Mouse (Mus musculus) heart, embryonic 13.5 days (tissue): ENCODE measurements at regions not wholly inside any gene's neighbourhood (a gene's known extent, or its start where the extent isn't known, plus 50 kb on each side); places are given as distances from the start of the nearest gene placed in this dataset.

Experiments used
- ATAC-seq: fragments of 200-750 bp; cut with Nextera tagmentation; 2 replicates; pipeline ENCODE4 v1.8.0; 2017; ENCODE audit warnings: moderate TSS enrichment; ENCODE audit not compliant: insufficient number of reproducible peaks, low FRiP score, low TSS enrichment; ENCODE audit errors: extremely low read depth
- H3K27ac ChIP-seq: fragments of 300-500 bp; sonication (generic); replicated peaks from 2 replicates; pipeline ENCODE4 v1.5.1; 2015; ENCODE audit warnings: moderate library complexity, mild to moderate bottlenecking, inconsistent platforms
- H3K27me3 ChIP-seq: fragments of 300-500 bp; sonication (generic); replicated peaks from 2 replicates; pipeline ENCODE4 v1.6.1; 2015; ENCODE audit warnings: mild to moderate bottlenecking, inconsistent platforms
- H3K36me3 ChIP-seq: fragments of 300-500 bp; sonication (generic); 2 replicates; pipeline ENCODE4 v1.6.1; 2015; ENCODE audit warnings: mild to moderate bottlenecking, inconsistent platforms
- H3K4me1 ChIP-seq: fragments of 300-500 bp; sonication (generic); 2 replicates; pipeline ENCODE4 v1.6.1; 2015; ENCODE audit warnings: inconsistent platforms
- H3K4me2 ChIP-seq: fragments of 300-500 bp; sonication (generic); 2 replicates; pipeline ENCODE4 v1.6.1; 2015; ENCODE audit warnings: inconsistent platforms, mild to moderate bottlenecking, moderate library complexity
- H3K4me3 ChIP-seq: fragments of 300-500 bp; sonication (generic); 2 replicates; pipeline ENCODE4 v1.5.1; 2015; ENCODE audit warnings: moderate library complexity, mild to moderate bottlenecking, inconsistent platforms
- H3K9ac ChIP-seq: fragments of 300-500 bp; sonication (generic); 2 replicates; pipeline ENCODE4 v1.6.1; 2015; ENCODE audit warnings: inconsistent platforms, mild to moderate bottlenecking, moderate library complexity
- H3K9me3 ChIP-seq: fragments of 300-500 bp; sonication (generic); 2 replicates; pipeline ENCODE4 v1.6.1; 2016; ENCODE audit warnings: inconsistent platforms
- WGBS: fragments of 180-500 bp; shearing (Covaris S2); methylation state at CpG from one replicate; pipeline ENCODE4 v1.1.7; 2015; ENCODE audit warnings: mixed read lengths; 5-methylcytosine and 5-hydroxymethylcytosine counted together

DNA sequence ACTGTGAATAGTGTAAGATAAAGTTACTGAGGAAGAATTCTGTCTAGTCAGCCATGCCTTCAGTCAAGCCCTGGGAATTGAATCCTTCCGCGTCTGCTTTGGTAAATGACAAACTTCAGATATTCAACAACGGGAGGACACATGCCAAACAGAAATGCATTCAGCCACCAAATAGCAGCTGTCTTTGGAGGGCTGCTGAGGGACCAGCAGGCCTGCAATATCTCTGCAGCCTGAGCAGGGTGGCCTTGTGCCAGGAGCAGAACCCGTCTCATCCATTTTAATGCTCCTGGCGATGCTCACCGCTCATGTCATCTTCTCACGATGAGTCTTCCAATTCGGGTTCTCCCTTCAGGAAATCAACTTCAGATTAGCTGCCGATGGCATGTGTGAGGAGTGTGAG lies 87.1 kb upstream of the Pik3r1 start:
- H3K9me3 ChIP-seq, result no peaks in the 10 kb centered on the region
- no peaks in the 10 kb centered on the region for H3K4me1 ChIP-seq
- WGBS, result 69% methylated on average over 9 of the region's 9 CpGs
- H3K27me3 ChIP-seq, result no peaks in the 10 kb centered on the region
- no peak for ATAC-seq
- H3K27ac ChIP-seq, result no peak overlapping the region
- no peak overlapping the region for H3K4me2 ChIP-seq
- H3K9ac ChIP-seq, result no peak overlapping the region
- no peaks in the 10 kb centered on the region for H3K36me3 ChIP-seq
- no peak overlapping the region for H3K4me3 ChIP-seq

DNA sequence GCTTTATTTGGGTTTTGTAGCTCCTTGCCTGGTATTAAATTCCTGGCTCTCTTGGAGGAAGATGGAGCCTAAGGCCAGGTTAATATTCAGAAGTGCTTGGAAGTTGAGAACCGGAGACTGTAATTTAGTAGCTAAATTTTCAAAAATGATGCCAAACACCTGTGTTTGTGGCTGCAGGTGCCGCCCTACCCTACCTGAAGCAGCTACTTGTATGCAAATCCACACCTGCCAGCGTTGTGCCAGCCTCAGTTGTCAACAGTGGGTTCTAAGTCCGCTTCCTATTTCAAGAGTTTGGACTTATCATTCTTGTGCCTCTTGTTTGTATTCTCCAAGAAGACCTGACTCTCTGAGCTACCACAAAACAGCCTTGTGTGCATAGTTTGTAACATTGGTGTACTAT lies 92.7 kb upstream of the Pik3r1 start:
- no peak overlapping the region for H3K27ac ChIP-seq
- H3K9me3 ChIP-seq, result no peaks in the 10 kb centered on the region
- H3K27me3 ChIP-seq, result no peaks in the 10 kb centered on the region
- H3K4me3 ChIP-seq, result no peak overlapping the region
- no peaks in the 10 kb centered on the region for H3K36me3 ChIP-seq
- WGBS, result 90% methylated on average over 4 of the region's 4 CpGs
- H3K4me2 ChIP-seq, result no peak overlapping the region
- ATAC-seq, result no peak
- 0 out of 2 replicates have a peak, but pooled peaks cover 8% of the 10 kb centered on the region for H3K4me1 ChIP-seq
- H3K9ac ChIP-seq, result no peak overlapping the region

DNA sequence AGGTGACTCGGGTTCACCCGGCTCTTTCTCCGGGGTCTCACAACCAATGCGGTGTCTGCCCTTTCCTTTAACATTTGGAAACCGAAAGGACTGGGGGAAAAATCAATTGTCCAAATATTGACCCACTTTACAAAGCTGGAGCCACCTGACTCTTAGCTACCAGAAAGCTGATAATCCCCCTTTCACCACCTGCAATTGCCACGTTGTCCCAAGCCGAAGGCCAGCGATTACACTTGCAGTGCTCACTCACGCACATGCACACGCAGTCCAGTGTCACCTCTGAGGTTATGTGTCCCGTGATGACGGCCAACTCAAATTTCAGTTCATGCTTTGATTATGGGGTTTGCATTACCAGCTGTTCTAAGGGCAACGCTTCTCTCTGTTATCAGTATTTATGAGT lies 94.0 kb upstream of the Pik3r1 start:
- no peak overlapping the region for H3K9ac ChIP-seq
- no peaks in the 10 kb centered on the region for H3K36me3 ChIP-seq
- no peaks in the 10 kb centered on the region for H3K9me3 ChIP-seq
- H3K4me1 ChIP-seq, result 0 out of 2 replicates have a peak, but pooled peaks cover 8% of the 10 kb centered on the region
- no peak for ATAC-seq
- WGBS, result 63% methylated on average over 13 of the region's 13 CpGs
- H3K27me3 ChIP-seq, result no peaks in the 10 kb centered on the region
- peak overlapping the region; percentile 35; the same call in 1 of the 2 replicates for H3K4me2 ChIP-seq
- no peak overlapping the region for H3K4me3 ChIP-seq
- H3K27ac ChIP-seq, result no peak overlapping the region

DNA sequence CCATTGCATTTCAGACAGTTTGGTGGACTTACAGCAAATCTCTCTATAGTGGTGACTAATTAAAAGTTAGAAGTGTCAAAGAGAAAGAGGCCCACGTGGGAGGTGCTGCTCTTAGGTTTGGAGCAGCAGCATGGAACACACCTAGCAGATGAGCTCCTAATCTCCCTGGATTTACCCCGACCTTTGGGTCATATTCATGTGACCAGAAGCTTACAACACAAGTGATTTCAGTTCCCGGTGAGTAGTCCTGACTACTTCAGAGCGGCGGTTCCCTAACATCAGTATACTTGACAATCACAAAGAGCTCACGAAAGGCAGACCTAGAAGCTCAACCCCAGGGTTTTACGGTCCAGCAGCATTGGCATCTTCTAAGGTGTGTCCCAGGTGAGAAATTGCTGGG lies 95.0 kb upstream of the Pik3r1 start:
- no peak overlapping the region for H3K4me3 ChIP-seq
- ATAC-seq, result no peak

DNA sequence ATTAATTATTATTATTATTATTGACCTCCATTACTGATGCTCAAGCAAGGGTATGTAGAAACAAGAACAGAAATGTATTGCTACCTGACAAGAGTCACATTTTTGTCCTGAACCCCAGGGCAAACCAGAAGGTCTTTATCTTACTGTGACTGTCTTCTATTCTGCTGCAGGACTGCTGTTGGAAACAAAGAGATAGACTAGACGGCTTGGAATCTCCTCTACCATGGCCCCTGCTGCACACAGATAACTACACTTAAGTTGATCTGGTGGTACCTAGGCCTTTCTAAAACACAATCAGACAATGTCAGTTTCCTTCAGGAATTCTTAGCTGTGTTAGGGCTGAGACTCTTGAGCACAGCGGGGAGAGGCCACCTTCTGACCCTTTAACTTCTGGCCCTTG lies 95.6 kb upstream of the Pik3r1 start:
- H3K4me3 ChIP-seq, result no peak overlapping the region
- H3K36me3 ChIP-seq, result no peaks in the 10 kb centered on the region
- ATAC-seq, result no peak
- 55% methylated on average over 2 of the region's 2 CpGs for WGBS
- H3K9ac ChIP-seq, result no peak overlapping the region
- H3K9me3 ChIP-seq, result no peaks in the 10 kb centered on the region
- no peak overlapping the region for H3K4me2 ChIP-seq
- no peaks in the 10 kb centered on the region for H3K27me3 ChIP-seq
- H3K4me1 ChIP-seq, result 0 out of 2 replicates have a peak, but pooled peaks cover 8% of the 10 kb centered on the region
- no peak overlapping the region for H3K27ac ChIP-seq

More for the DNA sequence above, 95.0 kb upstream of the Pik3r1 start:
- no peaks in the 10 kb centered on the region for H3K27me3 ChIP-seq
- H3K27ac ChIP-seq, result no peak overlapping the region
- H3K4me2 ChIP-seq, result no peak overlapping the region
- H3K4me1 ChIP-seq, result 0 out of 2 replicates have a peak, but pooled peaks cover 8% of the 10 kb centered on the region
- no peaks in the 10 kb centered on the region for H3K9me3 ChIP-seq
- H3K36me3 ChIP-seq, result no peaks in the 10 kb centered on the region
- WGBS, result 74% methylated on average over 7 of the region's 7 CpGs
- H3K9ac ChIP-seq, result no peak overlapping the region

DNA sequence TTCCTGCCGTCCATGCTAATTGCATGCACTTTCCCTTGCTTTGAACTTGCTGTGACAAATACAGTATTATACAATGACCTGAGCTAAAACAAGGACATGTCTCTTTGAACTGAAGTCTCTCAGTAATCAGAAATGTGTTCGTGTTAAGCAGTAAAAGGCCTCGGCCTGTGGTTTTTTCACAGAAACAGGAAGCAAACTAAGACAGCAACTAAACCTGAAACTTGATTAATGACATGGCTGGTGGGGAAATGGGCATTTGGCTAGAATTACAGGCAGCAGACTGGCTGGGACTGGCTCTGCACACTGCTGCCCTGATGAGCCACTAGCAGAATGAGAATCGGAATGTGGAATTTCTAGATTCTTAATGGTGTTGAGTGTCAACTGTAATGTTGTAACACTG lies 98.8 kb upstream of the Pik3r1 start:
- H3K36me3 ChIP-seq, result no peaks in the 10 kb centered on the region
- H3K4me3 ChIP-seq, result no peak overlapping the region
- no peak overlapping the region for H3K27ac ChIP-seq
- WGBS, result 67% methylated on average over 4 of the region's 4 CpGs
- H3K27me3 ChIP-seq, result no peaks in the 10 kb centered on the region
- H3K9ac ChIP-seq, result no peak overlapping the region
- 0 out of 2 replicates have a peak, but pooled peaks cover 8% of the 10 kb centered on the region for H3K4me1 ChIP-seq
- no peak overlapping the region for H3K4me2 ChIP-seq
- ATAC-seq, result no peak
- H3K9me3 ChIP-seq, result no peaks in the 10 kb centered on the region

DNA sequence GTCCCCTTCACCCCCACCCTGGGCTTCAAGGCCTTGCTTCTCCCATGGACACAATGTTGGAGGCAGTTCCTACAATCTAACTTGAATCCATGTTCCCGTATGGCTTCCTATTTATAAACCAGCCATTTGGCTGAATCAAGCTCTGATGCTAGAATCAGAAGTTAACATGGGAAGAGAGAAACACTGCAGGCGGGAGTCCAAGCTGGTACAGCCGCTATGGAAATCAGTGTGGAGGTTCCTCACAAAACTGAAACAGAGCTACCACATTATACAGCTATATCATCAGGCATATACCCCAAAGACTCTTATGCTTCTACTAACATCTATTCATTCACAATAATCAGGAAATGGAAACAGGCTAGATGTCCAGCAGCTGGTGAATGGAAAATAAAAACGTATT lies 106.7 kb upstream of the Pik3r1 start:
- Histone ChIP-seq H3K27ac (no peak overlapping the region), H3K4me2 (no peak overlapping the region), H3K4me3 (no peak overlapping the region), H3K27me3 (no peaks in the 10 kb centered on the region), H3K9me3 (no peaks in the 10 kb centered on the region), H3K36me3 (no peaks in the 10 kb centered on the region), H3K4me1 (no peaks in the 10 kb centered on the region), H3K9ac (no peak overlapping the region)
- 88% methylated on average over 4 of the region's 4 CpGs for WGBS
- no peak for ATAC-seq

DNA sequence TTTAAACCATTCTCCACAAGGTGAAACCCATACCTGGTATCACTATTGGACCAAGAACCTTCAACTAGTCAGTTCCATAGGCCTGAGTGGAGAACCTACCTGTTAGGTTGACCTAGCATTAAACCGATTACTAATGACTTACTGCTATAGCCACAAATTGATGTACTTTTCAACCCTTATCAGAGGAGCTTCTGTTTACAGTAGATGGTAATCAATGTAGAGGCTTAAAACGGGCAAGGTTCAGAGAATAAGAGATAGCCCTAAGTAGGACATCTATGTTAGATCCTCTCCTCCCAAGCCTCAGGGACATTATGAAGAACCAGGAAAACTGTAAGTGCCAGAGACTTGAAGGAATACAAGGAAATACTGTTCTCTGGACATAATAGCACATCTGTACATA lies 108.1 kb upstream of the Pik3r1 start:
- Histone ChIP-seq H3K9ac (no peak overlapping the region), H3K27me3 (no peaks in the 10 kb centered on the region), H3K4me1 (no peaks in the 10 kb centered on the region), H3K4me2 (no peak overlapping the region), H3K27ac (no peak overlapping the region), H3K4me3 (no peak overlapping the region), H3K9me3 (no peaks in the 10 kb centered on the region), H3K36me3 (no peaks in the 10 kb centered on the region)
- WGBS, result 77% methylated on average over 2 of the region's 2 CpGs
- ATAC-seq, result no peak

DNA sequence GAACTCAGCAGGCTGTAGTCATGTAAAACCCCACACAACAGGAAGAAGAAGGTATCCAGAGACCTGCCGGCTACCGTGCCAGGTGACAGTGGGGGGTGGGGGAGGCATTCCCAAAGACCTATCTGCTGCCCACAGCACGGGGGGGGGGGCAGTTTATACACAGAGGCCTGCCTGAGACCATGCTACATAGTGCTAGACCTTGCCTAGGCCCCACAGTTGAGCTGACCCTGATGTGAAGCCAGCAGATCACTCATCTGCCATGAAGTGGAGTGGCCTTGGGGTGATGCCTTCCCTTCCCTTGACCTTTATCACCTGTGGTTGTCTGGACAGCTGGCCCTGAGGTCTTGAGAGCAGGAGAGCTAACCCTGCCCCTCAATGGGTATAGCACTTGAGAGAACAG lies 108.6 kb upstream of the Pik3r1 start:
- ATAC-seq, result no peak
- Histone ChIP-seq H3K36me3 (no peaks in the 10 kb centered on the region), H3K4me3 (no peak overlapping the region)

DNA sequence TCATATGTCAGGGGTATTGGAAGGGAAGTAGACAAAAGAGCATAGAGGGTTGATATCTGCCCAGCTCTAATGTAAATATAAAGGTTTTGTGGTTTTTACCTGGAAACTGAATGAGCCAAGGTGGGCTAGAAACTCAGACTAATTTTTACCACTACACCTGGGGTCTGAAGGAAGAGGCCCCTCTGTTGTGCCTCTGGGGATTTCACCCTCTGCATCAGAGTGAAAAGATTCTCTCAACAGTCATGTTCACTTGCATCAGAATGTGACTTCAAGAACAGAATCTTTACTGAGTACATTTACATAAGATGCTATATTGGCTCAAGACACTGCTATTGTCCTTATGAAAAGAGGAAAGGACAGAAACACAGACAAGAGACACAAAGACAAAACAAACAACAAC lies 110.2 kb upstream of the Pik3r1 start:
- Histone ChIP-seq H3K9me3 (no peaks in the 10 kb centered on the region), H3K36me3 (no peaks in the 10 kb centered on the region), H3K4me3 (no peak overlapping the region), H3K4me1 (no peaks in the 10 kb centered on the region), H3K4me2 (no peak overlapping the region), H3K27ac (no peak overlapping the region), H3K27me3 (no peaks in the 10 kb centered on the region), H3K9ac (no peak overlapping the region)
- no peak for ATAC-seq

More for the DNA sequence above, 108.6 kb upstream of the Pik3r1 start:
- 77% methylated on average over 3 of the region's 3 CpGs for WGBS
- H3K27me3 ChIP-seq, result no peaks in the 10 kb centered on the region
- H3K9ac ChIP-seq, result no peak overlapping the region
- H3K4me2 ChIP-seq, result no peak overlapping the region
- no peaks in the 10 kb centered on the region for H3K9me3 ChIP-seq
- no peak overlapping the region for H3K27ac ChIP-seq
- no peaks in the 10 kb centered on the region for H3K4me1 ChIP-seq

DNA sequence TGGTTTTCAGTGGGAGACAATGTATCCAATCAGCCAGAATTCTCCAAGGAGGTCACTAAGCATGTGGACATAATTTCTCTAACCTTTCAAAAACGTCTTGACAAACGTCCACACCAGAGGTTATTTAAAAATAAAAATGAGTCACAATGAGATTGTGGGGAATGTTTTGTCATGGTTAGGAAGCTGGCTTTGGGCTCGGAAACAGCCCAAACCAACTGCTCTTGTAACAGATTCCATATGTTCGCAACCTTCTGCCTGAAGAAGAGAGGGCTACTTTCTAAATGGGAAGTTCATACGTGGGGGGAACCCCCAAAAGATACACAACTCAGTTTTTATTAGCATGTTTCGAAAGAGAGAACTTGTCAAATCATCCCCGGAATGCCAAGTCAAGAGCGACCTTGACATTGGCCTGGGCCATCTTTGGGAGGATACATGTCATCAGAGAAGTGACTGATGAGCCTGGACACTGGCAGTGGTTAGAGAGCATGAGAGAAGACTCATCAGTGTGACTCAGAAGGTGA lies 111.6 kb upstream of the Pik3r1 start:
- 66% methylated on average over 8 of the region's 8 CpGs for WGBS
- Histone ChIP-seq H3K9me3 (no peaks in the 10 kb centered on the region), H3K9ac (no peak overlapping the region), H3K36me3 (no peaks in the 10 kb centered on the region), H3K4me3 (no peak overlapping the region), H3K27ac (no peak overlapping the region), H3K4me2 (no peak overlapping the region), H3K4me1 (no peaks in the 10 kb centered on the region), H3K27me3 (no peaks in the 10 kb centered on the region)
- ATAC-seq, result no peak

DNA sequence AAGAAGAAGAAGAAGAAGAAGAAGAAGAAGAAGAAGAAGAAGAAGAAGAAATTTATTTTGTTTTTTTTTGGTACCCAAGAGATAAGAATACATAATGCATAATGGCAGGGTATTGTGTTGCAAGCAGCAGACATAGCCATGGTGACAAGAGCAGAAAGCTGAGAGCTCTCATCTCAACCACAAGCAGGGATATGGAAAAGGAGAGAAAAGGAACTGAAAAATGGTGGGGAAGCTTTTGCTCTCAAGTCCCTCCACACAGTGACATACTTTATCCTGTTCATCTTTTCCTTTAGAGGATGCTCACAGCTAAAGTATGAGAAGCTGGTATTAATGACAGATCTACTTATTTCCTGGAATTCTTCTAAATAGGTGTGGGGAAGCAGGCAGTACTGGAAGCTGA lies 115.2 kb upstream of the Pik3r1 start:
- no peaks in the 10 kb centered on the region for H3K9me3 ChIP-seq
- no peak overlapping the region for H3K27ac ChIP-seq
- no peak overlapping the region for H3K4me2 ChIP-seq
- no peak overlapping the region for H3K9ac ChIP-seq
- ATAC-seq, result no peak
- no peaks in the 10 kb centered on the region for H3K27me3 ChIP-seq
- H3K36me3 ChIP-seq, result no peaks in the 10 kb centered on the region
- H3K4me1 ChIP-seq, result no peaks in the 10 kb centered on the region
- no peak overlapping the region for H3K4me3 ChIP-seq
